8 mouse cellular contexts compared by ENCODE assay signal in the genomic region with DNA sequence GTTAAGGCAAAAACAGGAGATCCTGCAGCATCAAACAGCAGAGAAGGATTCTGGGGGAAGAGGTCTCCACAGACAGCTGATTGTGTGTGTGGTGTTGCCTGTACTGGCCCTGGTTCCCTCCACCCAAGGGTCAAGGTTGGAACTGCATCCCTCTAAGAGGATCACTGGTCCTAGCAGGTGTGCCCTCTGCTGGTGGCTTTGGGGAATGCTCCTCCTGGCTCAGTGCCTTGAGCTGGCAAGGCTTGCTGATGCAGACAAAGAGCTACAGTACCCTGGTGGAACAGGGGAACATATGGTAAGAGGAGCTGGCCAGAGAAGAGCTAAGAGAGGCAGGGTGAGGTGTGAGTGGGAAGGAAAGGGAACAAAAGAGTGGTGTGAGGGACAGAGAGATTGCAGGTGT. TPM values are rescaled to one million over a fixed set of nuclear protein-coding genes. Genes with fewer than 3 reads are reported as not detected.
DNase-seq lines count a peak whose midpoint lies in the region; ATAC-seq and TF ChIP-seq lines count a peak whose summit lies in the region.

No protein-coding gene starts in this region.

- ATAC-seq in common myeloid progenitor, adult 5-6 weeks (replicated peaks; ENCODE audit: low read depth, poor library complexity, severe bottlenecking) = peak; percentile 98
- ATAC-seq in megakaryocyte, adult 5-6 weeks (ENCODE audit: poor library complexity, severe bottlenecking) = peak; percentile 98

- no peak overlapping the region for H3K27ac ChIP-seq in left cerebral cortex, adult 2 months

- peak; percentile 97 for DNase-seq in ZHBTc4 (ENCODE audit: low read depth, low spot score)
- peak; percentile 90 to 91 for DNase-seq in gastrocnemius, adult 8-10 months (ENCODE audit: low spot score in 2 of 2)
- peak; percentile 98 for DNase-seq in hindlimb bud, embryonic 11.5 days (ENCODE audit: extremely low spot score, low read depth, low spot score)
- DNase-seq in left cerebral cortex, adult 2 months (ENCODE audit: extremely low spot score in 1 of 2, low spot score in 2 of 2) = peak; percentile 86 to 98
- DNase-seq in right cerebral cortex, postnatal 10 days (ENCODE audit: low spot score in 2 of 2) = peak; percentile 93 to 95
- peak; percentile 94 for DNase-seq in urinary bladder, postnatal 14 days (ENCODE audit: low spot score)

- H3K4me3 ChIP-seq in left cerebral cortex, adult 2 months = no peak overlapping the region

- TF ChIP-seq CTCF in left cerebral cortex, adult 2 months (IDR thresholded peaks at IDR 0.05) = peak; percentile 99

- intact Hi-C loops in left cerebral cortex, adult 2 months (cut with DNase I) = no loop called here

RNA-seq across cellular contexts. Expression of gene Aanat, which starts 6.2 kb away (rescaled TPM):
- total RNA-seq in common myeloid progenitor, adult 5-6 weeks (2017) = not detected in 2 replicates
- not detected for total RNA-seq in gastrocnemius, adult 8-10 months (2022)
- 1 to 10 TPM; 1.3 to 2.2 TPM for total RNA-seq in left cerebral cortex, adult 2 months (2021)
- not detected in 2 replicates for total RNA-seq in megakaryocyte, adult 5-6 weeks (2015)
- not detected in 2 replicates for total RNA-seq in megakaryocyte, adult 5-6 weeks (2017)

RNA-seq across cellular contexts. Expression of gene Ube2o, which starts 11.2 kb away (rescaled TPM):
- total RNA-seq in common myeloid progenitor, adult 5-6 weeks (2017) = 7.6 and 8.5 TPM in 2 replicates
- 10 to 100 TPM; 22.4 to 27.6 (median 22.5) TPM for total RNA-seq in gastrocnemius, adult 8-10 months (2022)
- total RNA-seq in left cerebral cortex, adult 2 months (2021) = 100 to 1,000 TPM; 123 to 125 TPM
- 2.9 and 6.6 TPM in 2 replicates for total RNA-seq in megakaryocyte, adult 5-6 weeks (2015)
- 4.8 and 7.7 TPM in 2 replicates for total RNA-seq in megakaryocyte, adult 5-6 weeks (2017)

RNA-seq across cellular contexts. Expression of gene Rhbdf2, which starts 34.4 kb away (rescaled TPM):
- 2.1 and 2.4 TPM in 2 replicates for total RNA-seq in common myeloid progenitor, adult 5-6 weeks (2017)
- total RNA-seq in gastrocnemius, adult 8-10 months (2022) = 10 to 100 TPM; 10.6 to 19.9 (median 11.2) TPM
- total RNA-seq in left cerebral cortex, adult 2 months (2021) = 1 to 10 TPM; 1.9 to 2.0 TPM
- 20.9 and 21.8 TPM in 2 replicates for total RNA-seq in megakaryocyte, adult 5-6 weeks (2015)
- total RNA-seq in megakaryocyte, adult 5-6 weeks (2017) = 16.2 TPM in 2 replicates

Comparison
In these comparisons a context has a peak if more than half of its experiments do, and no peak if none do; other contexts are left out.
1. RNA of gene Ube2o, which starts 11.2 kb away (total RNA-seq): 123 to 125 TPM in left cerebral cortex, adult 2 months; 22.4 to 27.6 TPM in gastrocnemius, adult 8-10 months, 2.9 to 7.7 TPM in megakaryocyte, adult 5-6 weeks and 7.6 to 8.5 TPM in common myeloid progenitor, adult 5-6 weeks; every median in the first group is over 4 times any median in the second.
2. Peak in every context shown above with its lines, with median percentiles within 50 percentile points of each other: DNase-seq.